Mouse (Mus musculus): ENCODE data around the gene Draxin. TPM values are rescaled to one million over a fixed set of nuclear protein-coding genes. Genes with fewer than 3 reads are reported as not detected.

Gene Draxin
- polyA plus RNA-seq, 1 experiment from 2014 or later, result 17.4 TPM

DNA sequence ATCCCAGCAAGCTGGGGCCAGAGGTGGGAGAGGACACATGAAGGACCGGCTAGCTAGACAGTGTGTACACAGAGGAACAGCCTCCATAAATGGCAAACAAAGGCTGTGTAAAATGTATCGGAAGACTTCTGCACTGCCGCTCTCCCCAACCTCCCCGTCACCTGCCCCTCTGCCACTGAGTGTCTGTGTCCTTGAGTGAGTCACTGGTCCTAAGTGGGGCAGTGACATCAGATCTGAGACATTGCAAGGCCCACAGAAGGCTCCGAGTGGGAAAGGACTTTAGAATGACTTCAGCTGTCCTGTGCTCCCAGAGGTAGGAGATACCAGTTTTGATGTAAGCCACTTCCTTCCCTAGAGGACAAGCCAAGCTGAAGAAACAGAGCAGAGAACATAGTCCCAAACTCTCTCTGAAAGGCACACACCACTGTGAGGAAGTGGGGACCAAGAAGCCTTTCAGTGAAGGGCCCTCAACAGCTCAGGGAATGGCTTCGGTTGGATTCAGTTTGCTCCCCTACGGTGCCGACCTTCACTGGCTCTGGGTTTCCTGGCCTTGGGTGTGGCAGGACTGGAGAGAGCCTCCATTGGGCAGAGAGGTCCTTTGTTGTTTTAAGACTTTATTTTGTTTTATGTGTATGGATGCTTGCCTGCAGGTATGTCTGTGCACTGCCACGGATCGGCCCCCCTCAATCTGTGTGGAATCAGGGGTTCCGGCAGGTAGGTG, 37.8 kb downstream of the Draxin start:
- Histone ChIP-seq H3K4me3 (replicated peaks; ENCODE audit: low read length) (no peak overlapping the region), H3K27ac (no peak overlapping the region), H3K9ac (no peak overlapping the region), H3K9me3 (ENCODE audit: control insufficient read depth, low read length) (no peaks in the 10 kb centered on the region), H3K4me2 (replicated peaks) (no peak overlapping the region), H3K36me3 (replicated peaks; ENCODE audit: control insufficient read depth, insufficient read depth) (no peaks in the 10 kb centered on the region), H3K27me3 (ENCODE audit: control insufficient read depth, insufficient read depth, low read length) (no peaks in the 10 kb centered on the region), H3K4me1 (replicated peaks; ENCODE audit: control insufficient read depth, insufficient read depth, low read length) (peaks cover 6% of the 10 kb centered on the region)
- DNase-seq (ENCODE audit: low spot score), result no peak
- 92% methylated on average over 11 of the region's 11 CpGs for WGBS
- no peak for ATAC-seq (ENCODE audit: low FRiP score)

DNA sequence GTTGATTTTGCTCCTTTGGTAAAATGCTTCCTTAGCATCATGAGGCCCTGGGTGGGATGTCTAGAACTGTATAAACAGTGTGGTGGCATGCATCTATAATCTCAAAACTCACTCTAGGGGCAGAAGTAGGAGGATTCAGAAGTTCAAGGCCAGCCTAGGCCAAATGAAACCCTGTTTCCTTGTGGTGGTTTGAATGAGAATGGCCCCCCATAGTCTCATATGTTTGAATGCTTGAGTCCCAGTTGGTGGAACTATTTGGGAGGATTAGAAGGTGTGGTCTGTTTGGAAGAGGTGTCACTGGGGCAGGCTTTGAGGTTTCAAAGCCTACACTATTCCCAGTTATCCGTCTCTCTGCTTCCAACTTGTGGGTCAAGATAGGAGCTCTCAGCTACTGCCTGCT, 39.3 kb downstream of the Draxin start:
- Histone ChIP-seq H3K4me2 (replicated peaks) (no peak overlapping the region), H3K27me3 (ENCODE audit: control insufficient read depth, insufficient read depth, low read length) (no peaks in the 10 kb centered on the region), H3K36me3 (replicated peaks; ENCODE audit: control insufficient read depth, insufficient read depth) (no peaks in the 10 kb centered on the region), H3K4me1 (replicated peaks; ENCODE audit: control insufficient read depth, insufficient read depth, low read length) (peaks cover 10% of the 10 kb centered on the region; the same call in 1 of the 2 replicates), H3K4me3 (replicated peaks; ENCODE audit: low read length) (no peak overlapping the region), H3K9me3 (ENCODE audit: control insufficient read depth, low read length) (no peaks in the 10 kb centered on the region), H3K9ac (no peak overlapping the region), H3K27ac (no peak overlapping the region)
- ATAC-seq (ENCODE audit: low FRiP score) (no peak), DNase-seq (ENCODE audit: low spot score) (no peak)
- WGBS, result 100% methylated on average over 1 of the region's 1 CpGs

DNA sequence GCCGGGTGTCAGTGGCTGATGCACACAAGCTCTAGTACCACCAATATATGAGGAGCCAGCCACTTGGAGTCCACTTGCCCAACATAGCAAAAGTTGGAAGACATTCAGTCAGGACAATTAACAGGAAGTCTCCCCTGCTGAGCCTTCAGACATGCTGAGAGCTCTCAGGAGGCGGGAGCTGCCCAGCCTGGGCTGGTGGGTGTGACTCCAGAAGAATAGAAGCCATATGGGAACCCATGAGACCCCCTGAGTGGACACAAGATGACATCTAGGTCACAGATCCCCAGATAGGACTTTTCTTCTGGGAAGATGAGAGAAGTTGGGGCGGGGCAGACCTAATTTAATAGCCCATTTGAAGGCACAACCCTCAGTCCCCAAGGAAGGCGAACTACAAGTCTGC, 41.3 kb downstream of the Draxin start:
- Histone ChIP-seq H3K4me2 (replicated peaks) (no peak overlapping the region), H3K4me1 (replicated peaks; ENCODE audit: control insufficient read depth, insufficient read depth, low read length) (peaks cover 10% of the 10 kb centered on the region; the same call in 1 of the 2 replicates), H3K9ac (no peak overlapping the region; the same call in 1 of the 2 replicates), H3K27ac (no peak overlapping the region), H3K9me3 (ENCODE audit: control insufficient read depth, low read length) (no peaks in the 10 kb centered on the region), H3K36me3 (replicated peaks; ENCODE audit: control insufficient read depth, insufficient read depth) (no peaks in the 10 kb centered on the region), H3K4me3 (replicated peaks; ENCODE audit: low read length) (no peak overlapping the region), H3K27me3 (ENCODE audit: control insufficient read depth, insufficient read depth, low read length) (no peaks in the 10 kb centered on the region)
- DNase-seq (ENCODE audit: low spot score), result no peak
- ATAC-seq (ENCODE audit: low FRiP score), result no peak
- WGBS, result 51% methylated on average over 4 of the region's 4 CpGs

DNA sequence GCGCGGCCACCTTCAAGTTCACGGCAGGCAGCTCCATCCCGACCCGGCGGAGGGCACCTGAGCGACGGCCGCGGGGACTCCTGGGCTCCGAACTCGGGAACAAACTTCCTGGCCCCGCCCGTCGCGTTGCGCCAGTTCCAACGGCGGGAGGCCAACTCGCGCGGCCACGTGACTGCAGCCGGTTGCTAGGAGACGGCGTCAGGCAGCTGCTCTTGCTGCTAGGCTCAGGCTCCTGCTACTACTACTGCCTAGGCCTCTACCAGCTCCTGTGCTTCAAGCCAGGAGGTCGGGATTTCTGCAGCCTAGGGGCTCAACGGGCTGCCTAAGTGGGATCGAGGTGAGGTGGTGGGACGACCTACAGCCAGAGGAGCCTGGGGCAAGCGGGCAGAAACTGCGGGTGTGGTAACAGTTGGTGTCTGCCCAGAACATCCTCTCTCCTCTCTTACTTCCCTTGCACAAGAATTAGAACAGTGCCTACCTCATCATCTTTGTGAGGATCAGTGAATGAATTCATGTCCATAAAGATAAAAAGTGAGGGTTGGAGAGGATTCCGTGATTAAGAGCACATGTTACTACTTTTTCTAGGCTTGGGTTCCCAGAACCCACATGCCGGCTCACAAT, 42.5 kb downstream of the Draxin start, which contains the start of gene Agtrap:
TSS of gene Agtrap (minus strand) at position 125 of the 621 bp plus-strand sequence.
- H3K4me2 ChIP-seq (replicated peaks), result peak within 1 kb of the TSS; percentile 84
- DNase-seq (ENCODE audit: low spot score) (peak; percentile 88), ATAC-seq (ENCODE audit: low FRiP score) (peak; percentile 91)
- no peaks in the 10 kb centered on the region for H3K36me3 ChIP-seq (replicated peaks; ENCODE audit: control insufficient read depth, insufficient read depth)
- H3K9ac ChIP-seq, result peak within 1 kb of the TSS; percentile 61
- H3K9me3 ChIP-seq (ENCODE audit: control insufficient read depth, low read length), result no peaks in the 10 kb centered on the region
- peaks cover 10% of the 10 kb centered on the region; the same call in 1 of the 2 replicates for H3K4me1 ChIP-seq (replicated peaks; ENCODE audit: control insufficient read depth, insufficient read depth, low read length)
- 3% methylated on average over 34 of the region's 34 CpGs for WGBS
- H3K27me3 ChIP-seq (ENCODE audit: control insufficient read depth, insufficient read depth, low read length), result no peaks in the 10 kb centered on the region
- H3K4me3 ChIP-seq (replicated peaks; ENCODE audit: low read length), result peak within 1 kb of the TSS; percentile 47
- H3K27ac ChIP-seq, result peak within 1 kb of the TSS; percentile 34; the same call in 1 of the 2 replicates

DNA sequence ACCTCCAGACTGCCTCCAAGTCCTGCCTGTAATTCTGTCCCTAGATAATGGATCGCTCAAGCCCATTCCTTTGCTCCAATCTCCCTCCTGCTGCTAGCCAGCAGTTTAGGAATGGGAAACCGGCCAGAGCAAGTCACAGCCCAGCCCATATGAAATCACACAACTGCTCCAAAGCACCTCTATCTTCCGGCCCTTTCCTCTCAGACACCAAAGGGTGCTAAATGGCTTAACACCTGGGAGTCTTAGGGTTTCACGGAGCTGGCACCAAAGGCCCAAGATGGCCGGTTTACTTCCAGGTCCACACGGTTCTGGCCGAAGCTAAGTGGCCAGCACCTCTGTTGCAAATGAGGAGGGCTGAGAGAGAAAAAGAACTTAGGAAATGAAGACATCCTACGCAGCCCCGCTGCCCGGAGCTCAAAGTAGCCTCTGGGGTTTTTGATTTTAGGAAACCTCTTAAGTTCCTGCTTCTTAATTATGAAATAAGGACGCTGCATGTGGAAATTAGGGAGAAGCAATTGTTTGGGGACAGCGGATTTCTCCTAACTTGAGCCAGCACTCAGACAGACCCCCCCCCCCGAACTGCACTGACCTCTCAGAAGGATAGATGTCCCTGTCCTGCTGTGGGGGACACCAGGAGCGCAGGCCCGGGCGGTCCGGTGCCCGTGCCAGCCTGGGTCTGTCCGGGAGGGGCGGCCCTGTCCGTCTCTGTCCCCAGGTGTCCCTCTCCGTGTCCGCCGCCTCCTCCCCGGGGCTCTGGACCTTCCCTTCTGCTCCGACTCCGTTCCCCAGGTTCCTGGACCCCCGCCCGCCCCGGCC, 43.2 kb downstream of the Draxin start:
- H3K27ac ChIP-seq, result 0 out of 2 replicates have a peak overlapping the region, but pooled peaks have one; percentile 14

DNA sequence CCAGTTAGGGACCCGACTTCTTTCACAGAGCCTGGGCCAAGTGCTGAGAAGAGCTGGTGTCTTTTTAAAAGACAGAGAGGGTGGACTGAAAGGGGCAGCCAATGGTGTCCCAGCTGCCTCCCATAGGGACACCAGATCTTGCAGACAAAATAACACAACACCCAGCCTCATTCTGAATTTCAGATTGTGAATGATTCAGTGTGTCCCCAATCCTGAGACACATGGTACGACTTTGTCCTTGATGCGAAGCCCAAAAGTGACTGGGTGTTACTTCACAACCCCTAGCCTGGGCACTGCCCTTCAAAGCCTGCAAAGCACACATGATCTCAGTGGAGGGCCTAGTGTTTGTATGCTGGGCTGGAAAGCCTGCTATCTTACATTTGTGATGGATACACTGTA, 44.6 kb downstream of the Draxin start:
- DNase-seq (ENCODE audit: low spot score), result no peak
- H3K27me3 ChIP-seq (ENCODE audit: control insufficient read depth, insufficient read depth, low read length), result no peaks in the 10 kb centered on the region
- H3K4me2 ChIP-seq (replicated peaks), result no peak overlapping the region
- no peaks in the 10 kb centered on the region for H3K36me3 ChIP-seq (replicated peaks; ENCODE audit: control insufficient read depth, insufficient read depth)
- no peak for ATAC-seq (ENCODE audit: low FRiP score)
- H3K4me1 ChIP-seq (replicated peaks; ENCODE audit: control insufficient read depth, insufficient read depth, low read length), result peaks cover 10% of the 10 kb centered on the region; the same call in 1 of the 2 replicates
- H3K9ac ChIP-seq, result no peak overlapping the region
- no peak overlapping the region for H3K4me3 ChIP-seq (replicated peaks; ENCODE audit: low read length)
- 68% methylated on average over 3 of the region's 3 CpGs for WGBS
- no peaks in the 10 kb centered on the region for H3K9me3 ChIP-seq (ENCODE audit: control insufficient read depth, low read length)
- no peak overlapping the region for H3K27ac ChIP-seq

More for the DNA sequence above, 43.2 kb downstream of the Draxin start:
- no peaks in the 10 kb centered on the region for H3K36me3 ChIP-seq (replicated peaks; ENCODE audit: control insufficient read depth, insufficient read depth)
- peak overlapping the region; percentile 84 for H3K4me2 ChIP-seq (replicated peaks)
- WGBS, result 3% methylated on average over 25 of the region's 30 CpGs
- peak overlapping the region; percentile 47 for H3K4me3 ChIP-seq (replicated peaks; ENCODE audit: low read length)
- DNase-seq (ENCODE audit: low spot score), result no peak
- no peaks in the 10 kb centered on the region for H3K9me3 ChIP-seq (ENCODE audit: control insufficient read depth, low read length)
- H3K27me3 ChIP-seq (ENCODE audit: control insufficient read depth, insufficient read depth, low read length), result no peaks in the 10 kb centered on the region
- peak overlapping the region; percentile 61 for H3K9ac ChIP-seq
- peaks cover 10% of the 10 kb centered on the region; the same call in 1 of the 2 replicates for H3K4me1 ChIP-seq (replicated peaks; ENCODE audit: control insufficient read depth, insufficient read depth, low read length)
- no peak; the same call in 1 of the 2 replicates for ATAC-seq (ENCODE audit: low FRiP score)

DNA sequence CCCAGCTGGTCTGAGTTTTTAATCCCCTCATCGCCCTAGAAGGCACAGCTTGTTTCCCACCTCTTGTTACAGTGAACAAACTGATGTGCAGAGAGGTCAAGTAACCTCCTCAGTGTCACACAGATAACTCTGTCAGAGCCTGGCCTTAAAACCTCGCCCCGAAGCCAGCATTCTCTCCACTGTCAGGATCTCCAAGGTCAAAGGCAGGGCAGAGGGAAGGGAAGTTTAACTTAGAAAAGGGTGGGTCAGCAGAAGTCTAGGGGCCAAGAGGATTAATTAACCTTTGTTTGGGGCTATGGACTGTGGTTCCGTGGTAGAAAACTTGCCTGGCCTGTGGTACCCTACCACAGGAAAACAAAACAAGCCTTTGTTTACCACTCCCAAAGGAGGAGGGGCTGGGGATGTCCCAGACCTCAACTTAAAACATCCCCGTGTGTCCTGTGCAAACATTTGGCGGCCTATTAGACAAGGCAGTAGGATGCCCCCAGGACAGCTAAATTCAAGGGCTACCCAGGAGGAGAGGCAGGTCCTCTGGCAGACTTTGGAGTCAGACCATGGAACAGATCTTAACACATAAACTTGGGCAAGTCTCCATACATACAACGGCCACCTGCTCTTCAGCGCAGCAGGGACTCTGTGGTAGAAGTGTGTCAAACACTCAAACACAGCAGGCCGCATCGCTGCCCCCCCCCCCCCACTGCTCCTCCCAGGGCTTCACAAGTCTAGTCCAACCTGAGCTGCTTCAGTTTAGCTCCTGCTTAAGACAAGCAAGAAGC, 45.2 kb downstream of the Draxin start:
- no peaks in the 10 kb centered on the region for H3K36me3 ChIP-seq (replicated peaks; ENCODE audit: control insufficient read depth, insufficient read depth)
- no peak overlapping the region for H3K4me2 ChIP-seq (replicated peaks)
- H3K27ac ChIP-seq, result no peak overlapping the region
- DNase-seq (ENCODE audit: low spot score) (no peak), ATAC-seq (ENCODE audit: low FRiP score) (no peak)
- H3K4me1 ChIP-seq (replicated peaks; ENCODE audit: control insufficient read depth, insufficient read depth, low read length), result peaks cover 10% of the 10 kb centered on the region; the same call in 1 of the 2 replicates
- H3K27me3 ChIP-seq (ENCODE audit: control insufficient read depth, insufficient read depth, low read length), result no peaks in the 10 kb centered on the region
- no peaks in the 10 kb centered on the region for H3K9me3 ChIP-seq (ENCODE audit: control insufficient read depth, low read length)
- 46% methylated on average over 10 of the region's 10 CpGs for WGBS
- H3K4me3 ChIP-seq (replicated peaks; ENCODE audit: low read length), result no peak overlapping the region
- H3K9ac ChIP-seq, result no peak overlapping the region

DNA sequence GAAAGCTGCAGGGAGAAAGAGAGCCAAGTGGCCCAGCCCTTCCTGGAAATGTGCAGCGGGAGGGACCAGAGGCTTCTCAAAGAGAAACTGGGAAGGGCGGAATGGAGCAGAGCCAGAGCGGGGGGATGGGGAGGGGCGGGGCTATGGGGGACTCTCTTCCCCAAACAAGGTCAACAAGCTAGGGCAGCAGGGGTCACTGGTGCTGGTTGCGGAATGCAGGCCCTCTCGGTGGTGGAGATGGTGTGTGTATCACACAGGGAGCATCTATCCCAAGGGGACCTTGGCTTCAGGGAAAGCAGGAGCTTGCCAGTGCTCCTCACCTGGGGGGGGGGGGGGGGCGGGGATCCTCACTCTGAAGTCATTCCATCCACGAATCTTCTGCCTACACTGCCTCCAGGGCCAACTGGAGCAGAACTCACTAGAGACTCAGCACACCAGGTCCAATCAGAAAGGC, 46.2 kb downstream of the Draxin start:
- Histone ChIP-seq H3K4me2 (replicated peaks) (no peak overlapping the region), H3K36me3 (replicated peaks; ENCODE audit: control insufficient read depth, insufficient read depth) (no peaks in the 10 kb centered on the region), H3K4me1 (replicated peaks; ENCODE audit: control insufficient read depth, insufficient read depth, low read length) (peaks cover 10% of the 10 kb centered on the region; the same call in 1 of the 2 replicates), H3K27me3 (ENCODE audit: control insufficient read depth, insufficient read depth, low read length) (no peaks in the 10 kb centered on the region), H3K4me3 (replicated peaks; ENCODE audit: low read length) (no peak overlapping the region), H3K9ac (no peak overlapping the region), H3K9me3 (ENCODE audit: control insufficient read depth, low read length) (no peaks in the 10 kb centered on the region), H3K27ac (no peak overlapping the region)
- no peak for ATAC-seq (ENCODE audit: low FRiP score)
- WGBS, result 14% methylated on average over 8 of the region's 8 CpGs
- no peak for DNase-seq (ENCODE audit: low spot score)
